Mouse (Mus musculus): ENCODE measurements around the gene Pcdh9. TPM values are rescaled to one million over a fixed set of nuclear protein-coding genes. Genes with fewer than 3 reads are reported as not detected.

Pcdh9 gene
- polyA plus RNA-seq, 1 experiment from 2014 or later, result 59.7 TPM

DNA sequence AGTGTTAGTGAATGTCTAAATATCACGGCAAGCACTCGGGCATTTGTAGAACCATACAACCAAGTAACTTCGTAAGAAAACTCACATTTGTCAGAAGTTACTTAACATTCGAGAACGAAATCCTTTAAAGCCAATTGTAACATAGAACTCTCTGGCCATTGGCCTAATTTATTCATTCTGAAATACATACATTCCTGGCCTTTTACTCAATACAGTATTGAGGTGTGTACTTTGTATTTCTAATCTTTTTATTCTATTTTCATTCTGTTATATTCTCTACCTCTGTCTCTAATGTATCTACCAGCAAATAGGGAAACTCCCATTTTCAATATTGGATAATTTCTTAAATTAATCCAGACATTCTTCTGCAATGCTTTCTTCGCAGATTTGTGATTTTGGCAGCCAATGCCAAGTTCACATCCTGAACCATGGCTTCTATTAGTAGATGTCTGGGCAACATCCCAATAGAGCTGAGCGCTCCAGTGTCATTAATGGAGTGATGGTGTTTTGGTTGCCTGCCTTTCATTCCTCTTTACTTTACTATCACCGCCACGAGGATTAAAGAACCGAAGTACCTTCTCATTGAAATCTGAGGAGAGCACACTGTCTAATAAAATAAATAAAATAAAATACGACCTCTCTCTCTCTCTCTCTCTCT is 346.4 kb downstream of the Pcdh9 start:
- Histone ChIP-seq H3K9ac (no peak overlapping the region), H3K36me3 (no peaks in the 10 kb centered on the region), H3K27me3 (no peaks in the 10 kb centered on the region), H3K4me2 (no peak overlapping the region), H3K9me3 (no peaks in the 10 kb centered on the region), H3K4me3 (no peak overlapping the region), H3K27ac (no peak overlapping the region), H3K4me1 (no peaks in the 10 kb centered on the region)
- no peak for ATAC-seq (ENCODE audit: insufficient number of reproducible peaks, insufficient read depth, low FRiP score, low TSS enrichment, low read depth)
- 76% methylated on average over 11 of the region's 11 CpGs for WGBS

DNA sequence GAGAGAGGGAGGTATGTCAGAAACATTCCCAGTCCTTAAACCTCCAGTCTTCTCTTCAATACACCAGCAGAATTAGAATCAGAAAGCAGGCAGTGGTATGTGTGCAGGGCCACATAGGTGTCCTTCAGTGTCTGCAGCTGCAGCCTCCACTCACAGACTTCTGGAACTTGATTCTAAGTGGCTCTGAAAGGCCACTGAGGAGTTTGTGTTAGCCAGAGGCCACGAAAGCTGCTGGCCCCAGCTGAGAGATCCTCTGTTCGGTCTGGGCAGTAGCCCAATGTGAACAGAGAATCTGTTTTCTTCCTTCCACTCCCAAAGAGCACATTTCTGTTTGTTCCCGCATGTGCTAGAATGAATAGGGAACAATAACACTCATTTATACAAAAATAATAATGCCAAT is 346.9 kb downstream of the Pcdh9 start:
- Histone ChIP-seq H3K9ac (no peak overlapping the region), H3K4me1 (no peaks in the 10 kb centered on the region), H3K4me2 (no peak overlapping the region), H3K9me3 (no peaks in the 10 kb centered on the region), H3K27me3 (no peaks in the 10 kb centered on the region), H3K36me3 (no peaks in the 10 kb centered on the region), H3K27ac (no peak overlapping the region), H3K4me3 (no peak overlapping the region)
- 57% methylated on average over 3 of the region's 3 CpGs for WGBS
- ATAC-seq (ENCODE audit: insufficient number of reproducible peaks, insufficient read depth, low FRiP score, low TSS enrichment, low read depth), result no peak

DNA sequence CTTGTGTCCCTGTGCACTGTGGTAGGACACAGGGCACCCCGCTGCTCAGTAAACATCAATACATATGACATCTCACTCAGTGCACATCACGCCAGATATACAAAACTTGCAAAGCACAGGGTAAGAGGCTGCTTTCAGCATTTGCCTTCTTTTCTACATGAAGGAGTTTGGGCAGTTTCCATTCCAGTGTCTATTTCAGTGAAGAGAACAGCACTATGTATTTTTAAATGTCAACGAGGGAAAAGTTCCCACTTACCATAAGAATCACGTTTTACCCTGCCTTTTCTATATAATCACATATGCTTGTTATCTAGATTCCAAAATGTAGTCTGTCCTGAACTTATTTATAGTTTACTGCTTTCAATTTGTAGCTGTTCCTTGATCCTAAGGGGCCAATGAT is 355.6 kb downstream of the Pcdh9 start:
- Histone ChIP-seq H3K9me3 (no peaks in the 10 kb centered on the region), H3K27me3 (no peaks in the 10 kb centered on the region), H3K4me3 (no peak overlapping the region), H3K27ac (no peak overlapping the region), H3K4me2 (no peak overlapping the region), H3K9ac (no peak overlapping the region), H3K4me1 (no peaks in the 10 kb centered on the region), H3K36me3 (no peaks in the 10 kb centered on the region)
- 66% methylated on average over 4 of the region's 4 CpGs for WGBS
- no peak for ATAC-seq (ENCODE audit: insufficient number of reproducible peaks, insufficient read depth, low FRiP score, low TSS enrichment, low read depth)

DNA sequence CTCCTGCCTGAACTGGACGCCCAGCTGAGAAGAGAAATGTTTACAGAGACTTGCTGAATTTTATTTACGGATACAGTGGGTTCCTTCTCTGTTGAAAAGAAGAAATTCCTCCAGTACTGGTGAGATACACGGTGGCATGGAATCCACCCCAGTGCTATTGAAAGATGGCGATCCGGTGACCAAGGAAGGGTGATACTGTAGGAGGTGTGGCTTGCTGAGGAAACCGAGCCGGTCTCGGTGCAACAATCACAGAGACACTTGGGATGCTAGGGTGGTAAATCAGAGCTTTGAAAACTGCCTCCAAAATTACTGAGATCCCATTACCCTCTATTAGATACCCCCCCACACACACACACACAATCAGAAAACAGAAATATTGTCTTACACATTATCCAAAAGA is 367.0 kb downstream of the Pcdh9 start:
- Histone ChIP-seq H3K9ac (no peak overlapping the region), H3K4me3 (no peak overlapping the region), H3K36me3 (no peaks in the 10 kb centered on the region), H3K4me1 (no peaks in the 10 kb centered on the region), H3K4me2 (no peak overlapping the region), H3K9me3 (no peaks in the 10 kb centered on the region), H3K27ac (no peak overlapping the region), H3K27me3 (no peaks in the 10 kb centered on the region)
- ATAC-seq (ENCODE audit: insufficient number of reproducible peaks, insufficient read depth, low FRiP score, low TSS enrichment, low read depth), result no peak
- WGBS, result 75% methylated on average over 8 of the region's 8 CpGs

DNA sequence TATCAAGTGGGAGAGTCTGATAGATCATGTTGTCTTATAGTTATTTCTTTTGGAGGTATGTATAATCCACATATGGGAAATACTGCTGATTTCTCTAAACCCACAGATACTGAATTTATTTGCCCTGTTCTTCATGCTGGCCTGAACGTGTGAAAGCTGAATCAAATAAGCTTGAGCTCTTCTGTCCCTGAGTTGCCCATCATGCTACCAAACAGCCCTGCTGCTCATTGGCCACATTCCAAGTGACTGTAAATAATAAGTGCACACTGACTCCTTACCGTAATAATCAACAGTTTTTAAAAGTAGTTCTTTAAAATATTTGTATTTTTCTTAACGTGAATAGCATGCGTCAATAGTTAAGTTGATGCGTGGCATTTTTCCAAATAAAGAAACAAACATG is 370.3 kb downstream of the Pcdh9 start:
- H3K4me2 ChIP-seq, result no peak overlapping the region
- H3K4me1 ChIP-seq, result no peaks in the 10 kb centered on the region
- no peak for ATAC-seq (ENCODE audit: insufficient number of reproducible peaks, insufficient read depth, low FRiP score, low TSS enrichment, low read depth)
- 78% methylated on average over 5 of the region's 5 CpGs for WGBS
- H3K36me3 ChIP-seq, result no peaks in the 10 kb centered on the region
- no peaks in the 10 kb centered on the region for H3K9me3 ChIP-seq
- H3K9ac ChIP-seq, result no peak overlapping the region
- no peak overlapping the region for H3K4me3 ChIP-seq
- no peaks in the 10 kb centered on the region for H3K27me3 ChIP-seq
- no peak overlapping the region for H3K27ac ChIP-seq

DNA sequence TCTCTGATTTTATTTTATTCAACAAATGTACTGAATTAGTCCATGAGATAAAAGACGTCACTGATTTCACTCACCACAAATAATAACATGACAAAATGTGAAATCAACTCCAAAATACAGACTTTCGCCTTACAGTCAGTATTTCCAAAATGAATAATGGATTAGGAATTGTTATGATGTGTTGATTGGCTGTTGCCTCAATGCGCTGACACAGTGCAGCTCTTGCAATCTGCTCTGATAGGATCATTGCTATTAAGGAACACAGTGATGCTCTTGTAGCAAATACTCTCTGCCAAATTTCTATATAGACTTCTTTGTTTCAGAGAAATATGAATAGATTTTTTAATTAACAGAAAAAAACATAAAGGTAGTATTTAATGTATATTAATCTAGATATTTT is 373.8 kb downstream of the Pcdh9 start:
- WGBS, result 71% methylated on average over 3 of the region's 3 CpGs
- no peaks in the 10 kb centered on the region for H3K4me1 ChIP-seq
- H3K4me2 ChIP-seq, result no peak overlapping the region
- no peaks in the 10 kb centered on the region for H3K27me3 ChIP-seq
- H3K9me3 ChIP-seq, result no peaks in the 10 kb centered on the region
- ATAC-seq (ENCODE audit: insufficient number of reproducible peaks, insufficient read depth, low FRiP score, low TSS enrichment, low read depth), result no peak
- no peak overlapping the region for H3K4me3 ChIP-seq
- H3K9ac ChIP-seq, result no peak overlapping the region
- no peak overlapping the region for H3K27ac ChIP-seq
- H3K36me3 ChIP-seq, result no peaks in the 10 kb centered on the region

DNA sequence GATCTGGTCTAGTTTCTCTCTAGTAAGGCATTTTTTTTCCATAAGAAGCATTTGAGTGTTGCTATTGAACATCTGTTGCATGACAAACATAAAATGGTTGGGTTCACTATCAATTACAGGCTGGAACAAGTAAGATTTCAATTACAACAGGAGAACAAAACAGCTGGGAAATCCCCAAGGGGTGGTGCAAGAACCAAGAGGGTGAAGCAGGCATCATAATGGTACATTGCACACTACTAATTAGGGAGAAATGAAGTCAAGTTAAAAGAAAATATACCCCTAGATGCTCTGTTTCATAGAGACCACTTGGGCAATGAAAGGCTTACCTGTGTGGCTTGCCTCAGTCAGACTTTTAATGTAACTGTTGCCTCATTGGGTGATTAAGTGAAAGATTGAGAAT is 384.4 kb downstream of the Pcdh9 start:
- no peaks in the 10 kb centered on the region for H3K4me1 ChIP-seq
- no peaks in the 10 kb centered on the region for H3K36me3 ChIP-seq
- H3K27ac ChIP-seq, result no peak overlapping the region
- no peak overlapping the region for H3K9ac ChIP-seq
- no peak for ATAC-seq (ENCODE audit: insufficient number of reproducible peaks, insufficient read depth, low FRiP score, low TSS enrichment, low read depth)
- no peaks in the 10 kb centered on the region for H3K27me3 ChIP-seq
- no peak overlapping the region for H3K4me2 ChIP-seq
- no peaks in the 10 kb centered on the region for H3K9me3 ChIP-seq
- H3K4me3 ChIP-seq, result no peak overlapping the region

DNA sequence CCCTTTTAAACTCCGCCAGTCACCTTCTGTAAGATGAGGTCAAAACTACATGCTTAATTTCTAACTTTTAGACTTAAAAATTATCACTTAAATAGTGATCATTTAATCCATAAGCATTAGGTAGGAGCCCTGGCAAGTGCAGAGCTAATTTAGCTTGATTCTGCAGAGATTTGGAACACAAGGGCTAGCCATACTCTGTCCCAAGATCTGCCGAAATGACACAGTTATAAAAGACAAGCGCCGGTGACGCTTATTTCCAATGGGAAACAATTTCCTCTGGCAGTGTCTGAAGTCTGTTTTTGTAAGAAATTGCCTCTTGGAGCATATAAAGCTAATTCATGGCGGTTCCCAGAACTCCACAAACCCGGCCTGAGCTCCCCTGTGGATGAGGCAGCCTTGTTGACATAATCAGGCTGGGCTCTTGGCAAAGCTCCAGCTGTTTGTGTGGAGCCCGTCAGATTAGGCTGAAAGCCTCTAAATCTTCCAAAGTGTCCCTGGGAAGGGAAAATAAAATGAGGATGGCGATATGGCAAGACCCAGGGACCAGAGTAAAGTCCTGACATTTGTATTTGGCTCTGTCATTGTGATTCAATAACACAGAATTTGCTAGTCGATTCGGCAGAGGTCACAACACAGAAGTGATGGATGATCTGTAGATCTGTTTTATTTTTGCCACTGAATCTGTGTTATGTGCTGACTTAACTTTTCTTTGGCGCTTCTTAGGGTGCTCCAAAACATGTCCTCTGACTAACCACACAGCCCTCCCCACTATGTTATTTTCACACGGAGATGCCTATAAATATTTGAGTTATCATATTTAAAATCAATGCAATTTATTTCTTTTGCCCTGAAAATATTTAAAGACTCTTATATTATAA is 391.4 kb downstream of the Pcdh9 start:
- Histone ChIP-seq H3K4me1 (peaks cover 6% of the 10 kb centered on the region; the same call in 1 of the 2 replicates), H3K36me3 (no peaks in the 10 kb centered on the region), H3K27ac (no peak overlapping the region), H3K4me2 (0 out of 2 replicates have a peak overlapping the region, but pooled peaks have one; percentile 9), H3K9me3 (no peaks in the 10 kb centered on the region), H3K4me3 (no peak overlapping the region), H3K9ac (no peak overlapping the region), H3K27me3 (no peaks in the 10 kb centered on the region)
- no peak for ATAC-seq (ENCODE audit: insufficient number of reproducible peaks, insufficient read depth, low FRiP score, low TSS enrichment, low read depth)
- 34% methylated on average over 13 of the region's 13 CpGs for WGBS

DNA sequence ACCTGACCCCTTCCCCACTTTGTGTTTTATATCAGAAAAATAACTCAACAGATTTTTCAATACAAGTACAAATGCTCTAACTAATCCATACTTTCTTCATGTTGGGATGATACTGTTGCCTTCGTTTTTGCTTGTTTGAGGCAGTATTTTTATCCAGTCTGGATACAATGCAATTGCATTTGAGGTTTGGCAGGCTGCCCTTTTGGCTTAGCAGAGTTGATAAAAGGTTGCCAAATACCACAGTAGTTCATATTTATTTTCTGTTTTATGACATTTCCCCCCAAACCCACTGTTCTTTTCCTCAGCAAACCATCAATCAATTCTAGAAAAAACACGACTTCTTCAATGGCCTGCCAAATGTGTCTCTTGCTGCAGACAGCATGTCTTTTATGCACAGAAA is 415.5 kb downstream of the Pcdh9 start:
- H3K27ac ChIP-seq, result no peak overlapping the region
- H3K36me3 ChIP-seq, result no peaks in the 10 kb centered on the region
- no peaks in the 10 kb centered on the region for H3K9me3 ChIP-seq
- no peaks in the 10 kb centered on the region for H3K27me3 ChIP-seq
- no peak for ATAC-seq (ENCODE audit: insufficient number of reproducible peaks, insufficient read depth, low FRiP score, low TSS enrichment, low read depth)
- WGBS, result 48% methylated on average over 2 of the region's 2 CpGs
- no peak overlapping the region for H3K4me2 ChIP-seq
- no peak overlapping the region for H3K9ac ChIP-seq
- H3K4me1 ChIP-seq, result no peaks in the 10 kb centered on the region
- no peak overlapping the region for H3K4me3 ChIP-seq

DNA sequence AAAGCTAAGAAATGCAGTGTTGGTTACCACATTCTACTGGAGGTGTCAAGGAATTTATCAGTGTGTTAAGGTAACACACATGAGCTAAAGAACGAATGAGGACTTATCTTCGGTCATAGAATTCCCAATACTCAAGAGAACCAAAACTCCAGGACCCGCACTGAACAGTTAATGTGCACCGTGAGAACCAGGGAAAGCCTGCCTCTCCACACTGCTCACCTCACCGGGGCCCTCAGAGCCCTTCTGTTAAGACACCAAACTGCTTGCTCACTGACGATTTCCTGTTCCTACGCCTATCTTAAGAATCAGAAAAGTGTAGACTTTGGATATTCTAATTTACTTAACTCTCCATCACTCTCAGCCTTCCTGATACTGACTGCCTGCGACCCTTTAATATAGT is 418.0 kb downstream of the Pcdh9 start:
- ATAC-seq (ENCODE audit: insufficient number of reproducible peaks, insufficient read depth, low FRiP score, low TSS enrichment, low read depth), result no peak
- WGBS, result 87% methylated on average over 8 of the region's 8 CpGs
- no peak overlapping the region for H3K4me3 ChIP-seq
- H3K36me3 ChIP-seq, result no peaks in the 10 kb centered on the region
- H3K9ac ChIP-seq, result no peak overlapping the region
- no peaks in the 10 kb centered on the region for H3K4me1 ChIP-seq
- H3K4me2 ChIP-seq, result no peak overlapping the region
- H3K27me3 ChIP-seq, result no peaks in the 10 kb centered on the region
- H3K27ac ChIP-seq, result no peak overlapping the region
- H3K9me3 ChIP-seq, result no peaks in the 10 kb centered on the region

DNA sequence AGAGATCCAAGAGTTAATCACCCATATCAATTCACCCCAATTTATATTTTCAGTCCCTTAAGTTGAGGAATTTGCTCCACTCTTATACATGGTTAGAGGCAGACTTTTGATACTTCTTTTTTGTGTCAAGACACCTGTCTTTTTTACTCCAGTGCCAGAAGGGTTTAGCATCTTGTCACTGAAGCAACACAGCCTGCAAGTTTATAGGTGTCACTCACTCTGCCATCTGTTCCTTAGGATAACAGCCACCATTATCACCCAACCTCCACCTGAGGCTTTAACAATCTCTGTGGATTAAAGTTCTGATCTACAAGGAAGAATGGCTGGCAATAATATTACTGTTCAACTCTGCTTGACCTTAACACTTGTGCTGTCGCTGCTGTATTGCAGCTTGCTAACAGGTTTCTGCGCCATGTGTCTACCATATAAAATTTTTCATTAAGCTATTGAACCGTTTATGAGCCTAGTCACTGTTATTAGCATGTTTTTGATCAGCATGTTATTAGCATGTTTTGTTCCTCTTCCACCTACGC is 427.1 kb downstream of the Pcdh9 start:
- no peak overlapping the region for H3K27ac ChIP-seq
- no peaks in the 10 kb centered on the region for H3K9me3 ChIP-seq
- no peak overlapping the region for H3K4me3 ChIP-seq
- H3K27me3 ChIP-seq, result no peaks in the 10 kb centered on the region
- no peaks in the 10 kb centered on the region for H3K4me1 ChIP-seq
- ATAC-seq (ENCODE audit: insufficient number of reproducible peaks, insufficient read depth, low FRiP score, low TSS enrichment, low read depth), result no peak
- H3K4me2 ChIP-seq, result no peak overlapping the region
- 74% methylated on average over 4 of the region's 4 CpGs for WGBS
- no peaks in the 10 kb centered on the region for H3K36me3 ChIP-seq
- no peak overlapping the region for H3K9ac ChIP-seq
